Mouse (Mus musculus) lung, postnatal 14 days (tissue): ENCODE measurements around the gene Map3k7.

ENCODE experiments used
- DNase-seq: peaks from one replicate; pipeline ENCODE4 v3.0.0; 2021

Gene Map3k7

DNA sequence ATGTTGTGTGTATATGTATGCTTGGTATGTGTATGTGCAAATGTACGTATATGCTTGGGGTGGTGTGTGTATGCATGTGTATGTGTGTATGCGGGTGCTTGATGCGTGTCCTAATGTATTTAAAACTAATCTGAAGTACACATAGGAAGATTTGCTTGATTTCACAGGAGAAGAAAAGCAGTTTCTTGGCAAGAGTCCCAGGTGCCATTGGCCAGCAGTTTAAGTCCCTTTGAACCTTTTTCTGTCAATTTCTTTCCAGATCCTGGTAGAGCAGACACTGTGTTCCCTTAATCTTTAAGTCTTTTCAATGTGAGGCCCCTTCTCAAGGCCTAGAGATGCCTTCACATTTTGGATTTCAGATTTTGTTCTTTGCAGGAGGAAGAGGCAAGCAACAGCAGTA, 99.4 kb downstream of the Map3k7 start:
- DNase-seq = no peak
